Mouse (Mus musculus): ENCODE measurements around the gene Gng3. TPM values are rescaled to one million over a fixed set of nuclear protein-coding genes. Genes with fewer than 3 reads are reported as not detected.
"Not testable (repeated sequence)": the region's sequence is repeated elsewhere in the genome, so short reads cannot be mapped to it uniquely, and the experiment has no call there.

The Gng3 gene
- polyA plus RNA-seq, 1 experiment from 2014 or later = 7.7 TPM

DNA sequence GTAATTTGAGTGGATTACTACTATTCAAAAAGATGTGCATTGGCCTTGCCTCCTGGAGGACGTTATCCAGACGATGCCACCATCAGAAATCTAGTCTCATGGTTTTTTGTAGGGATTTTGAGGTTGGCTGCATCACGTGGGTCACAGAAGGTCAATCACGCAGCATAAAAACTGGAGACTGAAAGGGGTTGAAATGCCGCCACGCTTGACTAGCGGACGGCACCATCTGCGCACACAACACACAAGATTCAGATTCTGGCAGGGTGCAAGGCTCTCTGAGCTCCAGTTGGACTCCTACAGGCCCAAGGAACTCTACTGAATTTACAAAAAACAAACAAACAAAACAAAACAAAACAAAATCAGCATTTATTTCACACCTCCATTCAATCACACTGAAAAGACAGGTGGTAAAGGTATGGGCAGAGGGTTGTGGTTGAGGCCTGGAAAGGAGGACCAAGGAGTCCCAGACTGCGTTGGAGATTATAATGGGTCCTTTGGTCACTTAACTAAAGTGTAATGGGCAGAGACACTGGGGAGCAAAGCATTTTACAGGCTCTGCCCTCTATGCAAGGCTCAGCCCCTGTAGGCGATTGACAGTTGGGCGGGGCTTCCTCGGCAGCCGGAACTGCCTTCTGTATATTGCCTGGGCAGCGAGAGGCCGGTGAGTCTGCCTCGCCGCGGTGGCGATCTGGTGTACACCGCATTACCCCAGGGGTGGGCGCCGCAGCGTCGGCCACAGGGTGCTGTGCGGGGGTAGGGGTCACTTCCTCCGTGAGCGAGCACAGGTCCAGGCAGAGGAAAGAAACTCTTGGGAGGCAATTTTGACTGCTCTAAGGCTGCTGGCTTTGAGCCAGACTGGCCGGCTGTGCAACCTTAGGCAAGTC lies 1.2 kb upstream of the Gng3 start:
- TF ChIP-seq EP300 (optimal IDR thresholded peaks at IDR 0.05) = no peak
- peak; percentile 26 for TF ChIP-seq CTCF (IDR thresholded peaks at IDR 0.05; ENCODE audit: low read depth)
- WGBS = 27% methylated on average over 29 of the region's 29 CpGs
- Histone ChIP-seq H3K27me3 (ENCODE audit: control insufficient read depth, insufficient read depth, low read length) (no peaks in the 10 kb centered on the region), H3K4me3 (ENCODE audit: low read depth, low read length) (peak overlapping the region; percentile 52), H3K9ac (ENCODE audit: low read length) (peak overlapping the region; percentile 66), H3K36me3 (ENCODE audit: control insufficient read depth, insufficient read depth, low read length) (peaks cover 3% of the 10 kb centered on the region; the same call in 1 of the 2 replicates), H3K4me1 (replicated peaks; ENCODE audit: control insufficient read depth, insufficient read depth) (no peaks in the 10 kb centered on the region), H3K4me2 (replicated peaks; ENCODE audit: low read depth) (peak overlapping the region; percentile 71), H3K9me3 (ENCODE audit: control insufficient read depth, low read length) (no peaks in the 10 kb centered on the region), H3K27ac (replicated peaks) (peak overlapping the region; percentile 56)
- peak; percentile 88 for DNase-seq (ENCODE audit: low spot score)
- peak; percentile 78 for ATAC-seq (ENCODE audit: low FRiP score, low TSS enrichment)

DNA sequence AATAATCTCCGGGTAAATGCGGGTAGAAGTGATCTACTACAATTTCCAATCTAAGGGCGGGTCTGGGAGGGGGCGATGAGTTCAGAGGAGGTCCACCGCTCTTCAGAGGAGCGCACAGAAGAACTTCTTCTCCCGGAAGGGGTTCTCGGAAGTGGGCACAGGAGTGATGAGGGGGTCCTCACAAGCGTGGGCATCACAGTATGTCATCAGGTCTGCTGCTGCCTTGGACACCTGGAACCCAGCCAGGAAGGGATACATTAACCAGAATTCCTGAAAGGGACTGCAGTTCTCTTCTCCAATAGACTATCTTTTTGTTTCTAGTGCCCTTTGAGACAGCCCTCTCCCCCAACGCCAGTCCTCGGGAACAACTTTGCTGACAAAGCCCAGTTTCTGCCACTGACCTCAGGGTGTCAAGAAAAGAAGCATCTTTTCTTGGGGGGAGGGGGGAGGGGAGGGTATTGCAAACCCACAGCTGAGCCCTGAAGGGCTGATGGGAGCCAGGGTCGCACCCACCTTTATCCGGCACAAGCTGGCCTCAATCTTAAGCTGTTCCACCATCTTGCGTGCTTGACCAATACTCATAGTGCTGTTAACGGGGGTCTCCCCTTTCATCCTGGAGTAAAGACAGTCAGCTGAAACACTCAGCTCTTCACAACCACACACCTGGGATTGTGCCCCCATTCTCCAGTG lies 808 bp downstream of the Gng3 start:
- no peaks in the 10 kb centered on the region for H3K9me3 ChIP-seq (ENCODE audit: control insufficient read depth, low read length)
- TF ChIP-seq EP300 (optimal IDR thresholded peaks at IDR 0.05) = no peak
- no peak for TF ChIP-seq CTCF (IDR thresholded peaks at IDR 0.05; ENCODE audit: low read depth)
- H3K4me1 ChIP-seq (replicated peaks; ENCODE audit: control insufficient read depth, insufficient read depth) = no peaks in the 10 kb centered on the region
- peak; percentile 2; the same call in 1 of the 2 replicates for ATAC-seq (ENCODE audit: low FRiP score, low TSS enrichment)
- no peaks in the 10 kb centered on the region for H3K27me3 ChIP-seq (ENCODE audit: control insufficient read depth, insufficient read depth, low read length)
- 22% methylated on average over 15 of the region's 15 CpGs for WGBS
- no peak for DNase-seq (ENCODE audit: low spot score)
- H3K9ac ChIP-seq (ENCODE audit: low read length) = peak overlapping the region; percentile 88
- peak overlapping the region; percentile 96 for H3K27ac ChIP-seq (replicated peaks)
- peaks cover 5% of the 10 kb centered on the region; the same call in 1 of the 2 replicates for H3K36me3 ChIP-seq (ENCODE audit: control insufficient read depth, insufficient read depth, low read length)
- peak overlapping the region; percentile 61 for H3K4me3 ChIP-seq (ENCODE audit: low read depth, low read length)
- peak overlapping the region; percentile 81 for H3K4me2 ChIP-seq (replicated peaks; ENCODE audit: low read depth)

GRCm38 (mm10) chr19:8837251-8837791 lies 1.7 kb downstream of the Gng3 start, which contains the start of gene Bscl2:
Bscl2 (plus strand) TSS chr19:8837467.
- ATAC-seq (ENCODE audit: low FRiP score, low TSS enrichment) = peak; percentile 82
- no peaks in the 10 kb centered on the region for H3K9me3 ChIP-seq (ENCODE audit: control insufficient read depth, low read length)

GRCm38 (mm10) chr19:8836327-8836726 lies 2.7 kb downstream of the Gng3 start:
- not testable (repeated sequence) for DNase-seq (ENCODE audit: low spot score); ATAC-seq (ENCODE audit: low FRiP score, low TSS enrichment); H3K9me3 ChIP-seq (ENCODE audit: control insufficient read depth, low read length); H3K4me1 ChIP-seq (replicated peaks; ENCODE audit: control insufficient read depth, insufficient read depth); H3K9ac ChIP-seq (ENCODE audit: low read length); H3K4me3 ChIP-seq (ENCODE audit: low read depth, low read length); H3K27ac ChIP-seq (replicated peaks); H3K36me3 ChIP-seq (ENCODE audit: control insufficient read depth, insufficient read depth, low read length); H3K4me2 ChIP-seq (replicated peaks; ENCODE audit: low read depth); H3K27me3 ChIP-seq (ENCODE audit: control insufficient read depth, insufficient read depth, low read length)
- WGBS = 95% methylated on average over 10 of the region's 10 CpGs

More at GRCm38 (mm10) chr19:8837251-8837791, 1.7 kb downstream of the Gng3 start, which contains the start of gene Bscl2:
- Histone ChIP-seq H3K27ac (replicated peaks) (peak within 1 kb of the TSS; percentile 96), H3K4me3 (ENCODE audit: low read depth, low read length) (peak within 1 kb of the TSS; percentile 61), H3K4me2 (replicated peaks; ENCODE audit: low read depth) (peak within 1 kb of the TSS; percentile 81), H3K4me1 (replicated peaks; ENCODE audit: control insufficient read depth, insufficient read depth) (no peaks in the 10 kb centered on the region), H3K27me3 (ENCODE audit: control insufficient read depth, insufficient read depth, low read length) (no peaks in the 10 kb centered on the region), H3K36me3 (ENCODE audit: control insufficient read depth, insufficient read depth, low read length) (0 out of 2 replicates have a peak, but pooled peaks cover 4% of the 10 kb centered on the region), H3K9ac (ENCODE audit: low read length) (peak within 1 kb of the TSS; percentile 88)
- DNase-seq (ENCODE audit: low spot score) = peak; percentile 88
- TF ChIP-seq CTCF (IDR thresholded peaks at IDR 0.05; ENCODE audit: low read depth) (peak; percentile 69), EP300 (optimal IDR thresholded peaks at IDR 0.05) (no peak)
- under 1% methylated on average over 38 of the region's 38 CpGs for WGBS

DNA sequence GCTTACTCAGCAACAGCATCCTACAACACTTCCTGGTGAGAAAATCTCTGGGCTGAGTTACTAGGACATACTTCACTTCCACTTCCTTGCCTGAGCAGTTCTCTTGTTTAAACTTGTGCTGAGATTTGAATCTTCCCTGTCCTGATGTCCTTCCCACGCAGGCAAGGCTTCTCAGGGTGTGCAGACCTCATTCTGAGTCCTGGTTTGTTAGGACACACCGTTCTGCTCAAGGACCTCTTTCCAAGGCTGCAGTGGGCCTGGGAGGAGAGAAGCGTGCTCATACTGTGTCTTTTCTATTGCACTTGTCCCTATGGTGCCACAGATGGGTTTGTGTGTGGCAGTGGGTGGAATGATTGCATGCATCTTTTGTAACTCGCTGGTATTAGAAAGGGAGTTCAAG lies 6.0 kb downstream of the Gng3 start:
- 74% methylated on average over 4 of the region's 4 CpGs for WGBS
- Histone ChIP-seq H3K4me1 (replicated peaks; ENCODE audit: control insufficient read depth, insufficient read depth) (no peaks in the 10 kb centered on the region), H3K27me3 (ENCODE audit: control insufficient read depth, insufficient read depth, low read length) (no peaks in the 10 kb centered on the region), H3K36me3 (ENCODE audit: control insufficient read depth, insufficient read depth, low read length) (peaks cover 27% of the 10 kb centered on the region), H3K9me3 (ENCODE audit: control insufficient read depth, low read length) (no peaks in the 10 kb centered on the region), H3K27ac (replicated peaks) (peak overlapping the region; percentile 30; the same call in 1 of the 2 replicates), H3K9ac (ENCODE audit: low read length) (no peak overlapping the region), H3K4me3 (ENCODE audit: low read depth, low read length) (no peak overlapping the region), H3K4me2 (replicated peaks; ENCODE audit: low read depth) (no peak overlapping the region)
- DNase-seq (ENCODE audit: low spot score) (no peak), ATAC-seq (ENCODE audit: low FRiP score, low TSS enrichment) (no peak)
- TF ChIP-seq EP300 (optimal IDR thresholded peaks at IDR 0.05) = no peak
- TF ChIP-seq CTCF (IDR thresholded peaks at IDR 0.05; ENCODE audit: low read depth) = no peak

All from stomach, postnatal 0 days (tissue).